Mouse (Mus musculus): ENCODE results near the gene Mob1a. TPM values are rescaled to one million over a fixed set of nuclear protein-coding genes. Genes with fewer than 3 reads are reported as not detected.
"Not testable (repeated sequence)": the region's sequence is repeated elsewhere in the genome, so short reads cannot be mapped to it uniquely, and the experiment has no call there.

Mob1a gene
- polyA plus RNA-seq, 1 experiment from 2014 or later, result 50.7 TPM

- Histone ChIP-seq H3K27me3 (ENCODE audit: insufficient read depth, poor library complexity, severe bottlenecking) (no peaks in the 10 kb centered on the region), H3K9me3 (no peaks in the 10 kb centered on the region), H3K36me3 (peaks cover 23% of the 10 kb centered on the region), H3K27ac (no peak overlapping the region), H3K4me1 (peaks cover 15% of the 10 kb centered on the region), H3K4me3 (peak overlapping the region; percentile 33)
- WGBS, result 26% methylated on average over 10 of the region's 10 CpGs
- DNase-seq (ENCODE audit: low spot score), result no peak
These were observed 9.8 kb upstream of the Mob1a start for GRCm38 (mm10) chr6:83316022-83316421.

DNA sequence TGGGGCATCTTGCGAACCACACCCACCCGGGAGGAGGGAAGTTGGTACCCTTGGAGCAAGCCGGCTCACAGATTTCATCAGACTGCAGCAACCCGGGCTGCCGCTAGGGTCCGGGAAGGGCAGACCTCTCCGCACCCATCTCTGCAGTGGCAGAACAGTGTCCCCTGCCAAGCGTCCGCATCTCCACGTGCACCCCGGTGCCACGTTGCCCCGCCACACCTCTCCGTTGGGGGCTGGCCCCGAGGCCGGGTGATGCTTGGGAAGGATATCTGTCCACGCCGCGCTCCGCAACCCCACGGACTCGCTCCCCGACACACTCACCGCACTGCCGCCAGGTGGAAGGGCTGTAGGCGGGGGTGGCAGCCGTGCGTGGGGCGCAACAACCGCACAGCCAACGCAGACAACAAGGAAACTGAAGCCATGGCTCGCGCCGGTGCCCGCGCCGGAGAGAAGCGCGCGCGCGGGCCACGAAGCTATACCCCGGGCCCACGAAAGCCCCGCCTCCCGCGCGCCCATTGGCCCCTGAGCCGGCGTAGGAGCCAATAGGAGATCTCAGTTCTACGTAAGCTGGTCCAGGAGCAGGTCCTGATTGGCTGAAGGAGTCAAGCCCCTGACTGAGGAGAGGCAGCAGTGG lies 8.6 kb upstream of the Mob1a start:
- Histone ChIP-seq H3K4me1 (peaks cover 12% of the 10 kb centered on the region), H3K9me3 (no peaks in the 10 kb centered on the region), H3K36me3 (peaks cover 11% of the 10 kb centered on the region), H3K4me3 (peak overlapping the region; percentile 84), H3K27ac (peak overlapping the region; percentile 93), H3K27me3 (ENCODE audit: insufficient read depth, poor library complexity, severe bottlenecking) (no peaks in the 10 kb centered on the region)
- WGBS, result under 1% methylated on average over 52 of the region's 52 CpGs
- peak; percentile 96 for DNase-seq (ENCODE audit: low spot score)

DNA sequence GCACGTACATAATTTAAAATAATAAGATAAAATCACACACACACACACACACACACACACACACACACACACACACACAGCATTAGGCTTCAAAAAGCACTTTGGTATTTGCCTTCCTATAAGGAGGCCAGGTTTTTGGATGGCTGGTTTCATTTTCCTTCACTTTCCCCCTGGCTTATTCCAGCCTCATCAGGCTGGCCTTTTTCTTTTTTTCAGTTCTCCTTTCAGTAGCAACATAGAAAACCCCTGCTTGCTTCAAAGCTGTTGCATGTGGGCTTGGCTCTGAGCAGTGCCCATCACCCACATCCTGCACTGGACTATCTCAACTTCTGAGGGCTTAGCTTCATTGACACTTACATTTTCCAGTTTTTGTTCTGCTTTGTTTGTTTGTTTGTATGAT lies 3.9 kb upstream of the Mob1a start:
- no peak overlapping the region for H3K27ac ChIP-seq
- DNase-seq (ENCODE audit: low spot score), result no peak

GRCm38 (mm10) chr6:83322794-83323193 lies 3.0 kb upstream of the Mob1a start:
- no peaks in the 10 kb centered on the region for H3K36me3 ChIP-seq
- 76% methylated on average over 2 of the region's 2 CpGs for WGBS

More for the DNA sequence above, 3.9 kb upstream of the Mob1a start:
- H3K4me3 ChIP-seq, result no peak overlapping the region
- H3K4me1 ChIP-seq, result peaks cover 8% of the 10 kb centered on the region
- WGBS, result 50% methylated on average over 1 of the region's 1 CpGs
- no peaks in the 10 kb centered on the region for H3K9me3 ChIP-seq
- no peaks in the 10 kb centered on the region for H3K36me3 ChIP-seq
- H3K27me3 ChIP-seq (ENCODE audit: insufficient read depth, poor library complexity, severe bottlenecking), result no peaks in the 10 kb centered on the region

GRCm38 (mm10) chr6:83323652-83324419 lies 2.0 kb upstream of the Mob1a start:
- WGBS, result 52% methylated on average over 8 of the region's 8 CpGs
- peaks cover 9% of the 10 kb centered on the region for H3K4me1 ChIP-seq

More at GRCm38 (mm10) chr6:83322794-83323193, 3.0 kb upstream of the Mob1a start:
- Histone ChIP-seq H3K9me3 (no peaks in the 10 kb centered on the region), H3K4me3 (no peak overlapping the region), H3K4me1 (peaks cover 9% of the 10 kb centered on the region), H3K27me3 (ENCODE audit: insufficient read depth, poor library complexity, severe bottlenecking) (no peaks in the 10 kb centered on the region), H3K27ac (no peak overlapping the region)
- DNase-seq (ENCODE audit: low spot score), result no peak

DNA sequence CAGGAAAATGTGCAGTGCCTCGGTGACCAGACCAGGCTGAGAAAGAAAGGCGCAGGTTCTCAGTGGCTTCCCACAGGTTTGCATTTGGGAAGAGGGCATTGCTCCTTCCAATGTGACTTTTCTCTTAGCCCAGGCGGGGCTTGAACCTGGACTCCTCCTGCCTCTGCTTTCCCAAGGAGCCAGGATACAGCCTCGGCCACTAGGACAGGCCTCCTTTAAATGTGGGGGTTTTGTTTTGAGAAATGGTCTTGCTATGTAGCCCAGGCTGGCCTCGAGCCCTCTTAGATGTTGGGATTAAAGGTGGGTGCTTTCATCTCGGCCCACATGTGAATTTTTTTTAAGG lies 549 bp downstream of the Mob1a start:
- Histone ChIP-seq H3K9me3 (no peaks in the 10 kb centered on the region), H3K27ac (peak overlapping the region; percentile 96), H3K27me3 (ENCODE audit: insufficient read depth, poor library complexity, severe bottlenecking) (no peaks in the 10 kb centered on the region), H3K36me3 (peaks cover 25% of the 10 kb centered on the region), H3K4me3 (peak overlapping the region; percentile 84), H3K4me1 (peaks cover 9% of the 10 kb centered on the region)
- WGBS, result 4% methylated on average over 6 of the region's 6 CpGs
- DNase-seq (ENCODE audit: low spot score), result no peak

More at GRCm38 (mm10) chr6:83323652-83324419, 2.0 kb upstream of the Mob1a start:
- H3K4me3 ChIP-seq, result no peak overlapping the region
- H3K36me3 ChIP-seq, result 0 out of 2 replicates have a peak, but pooled peaks cover under 1% of the 10 kb centered on the region
- DNase-seq (ENCODE audit: low spot score), result no peak
- H3K27ac ChIP-seq, result no peak overlapping the region
- no peaks in the 10 kb centered on the region for H3K27me3 ChIP-seq (ENCODE audit: insufficient read depth, poor library complexity, severe bottlenecking)
- no peaks in the 10 kb centered on the region for H3K9me3 ChIP-seq

DNA sequence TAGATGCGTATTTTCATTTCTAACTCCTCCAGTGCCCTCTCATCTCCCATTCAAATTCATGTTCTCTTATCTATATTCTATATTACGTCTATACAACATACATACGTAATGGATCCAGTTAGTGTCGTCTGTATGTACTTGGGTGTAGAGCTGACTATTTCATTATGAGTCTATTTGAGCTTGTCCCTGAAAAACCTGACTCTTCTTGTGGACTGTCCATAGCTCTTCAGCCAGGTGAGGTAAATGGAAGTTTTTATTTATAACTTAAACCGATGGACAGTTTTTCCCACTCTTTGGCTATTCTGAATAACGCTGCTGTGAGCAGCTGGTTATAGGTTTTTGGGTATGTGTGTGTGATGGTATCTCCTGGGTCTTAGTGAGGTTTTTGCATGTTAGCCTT lies 945 bp downstream of the Mob1a start:
- no peak for DNase-seq (ENCODE audit: low spot score)
- H3K4me1 ChIP-seq, result peaks cover 9% of the 10 kb centered on the region
- H3K4me3 ChIP-seq, result peak overlapping the region; percentile 84
- WGBS, result 67% methylated on average over 6 of the region's 6 CpGs
- no peaks in the 10 kb centered on the region for H3K9me3 ChIP-seq
- H3K27ac ChIP-seq, result peak overlapping the region; percentile 96
- peaks cover 29% of the 10 kb centered on the region for H3K36me3 ChIP-seq
- H3K27me3 ChIP-seq (ENCODE audit: insufficient read depth, poor library complexity, severe bottlenecking), result no peaks in the 10 kb centered on the region

DNA sequence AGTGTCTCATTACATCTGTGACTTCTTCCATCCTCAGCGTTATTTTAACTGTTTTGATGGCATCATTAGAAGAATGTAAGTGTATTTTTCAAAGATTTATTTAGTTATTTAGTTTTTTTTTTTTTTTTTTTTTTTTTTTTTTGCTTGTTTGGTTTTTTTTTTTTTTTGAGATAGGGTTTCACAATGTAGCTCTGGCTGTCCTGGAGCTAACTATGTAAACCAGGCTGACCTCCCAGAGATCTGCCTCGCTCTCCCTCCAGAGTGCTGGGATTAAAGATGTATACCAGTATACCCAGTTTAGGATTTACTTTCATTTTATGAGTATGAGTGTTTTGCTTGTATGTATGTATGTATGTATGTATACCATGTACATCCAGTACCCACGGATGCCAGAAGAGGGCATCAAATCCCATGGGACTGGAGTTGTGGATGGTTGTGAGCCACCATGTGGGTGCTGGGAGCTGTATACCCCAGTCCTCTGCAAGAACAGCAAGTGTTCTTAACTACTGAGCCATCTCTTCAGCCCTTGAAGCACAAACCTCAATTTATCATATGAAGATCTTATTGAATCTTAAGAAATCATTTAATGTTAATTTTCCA lies 1.9 kb downstream of the Mob1a start:
- 89% methylated on average over 3 of the region's 3 CpGs for WGBS
- H3K4me3 ChIP-seq, result no peak overlapping the region

GRCm38 (mm10) chr6:83341387-83341786 lies 15.6 kb downstream of the Mob1a start:
- Histone ChIP-seq H3K36me3 (peaks cover 73% of the 10 kb centered on the region), H3K27ac (no peak overlapping the region), H3K9me3 (no peaks in the 10 kb centered on the region), H3K27me3 (ENCODE audit: insufficient read depth, poor library complexity, severe bottlenecking) (no peaks in the 10 kb centered on the region), H3K4me3 (no peak overlapping the region), H3K4me1 (no peaks in the 10 kb centered on the region)
- DNase-seq (ENCODE audit: low spot score), result no peak
- whole genome bisulfite sequencing, result 83% methylated on average over 3 of the region's 3 CpGs

More for the DNA sequence above, 1.9 kb downstream of the Mob1a start:
- Histone ChIP-seq H3K36me3 (peaks cover 36% of the 10 kb centered on the region), H3K27me3 (ENCODE audit: insufficient read depth, poor library complexity, severe bottlenecking) (no peaks in the 10 kb centered on the region), H3K9me3 (no peaks in the 10 kb centered on the region), H3K4me1 (peaks cover 9% of the 10 kb centered on the region), H3K27ac (no peak overlapping the region)
- DNase-seq (ENCODE audit: low spot score), result no peak

GRCm38 (mm10) chr6:83342957-83343356 lies 17.1 kb downstream of the Mob1a start:
- DNase-seq (ENCODE audit: low spot score), result no peak
- H3K4me3 ChIP-seq, result no peak overlapping the region
- H3K4me1 ChIP-seq, result no peaks in the 10 kb centered on the region
- H3K27me3 ChIP-seq (ENCODE audit: insufficient read depth, poor library complexity, severe bottlenecking), result no peaks in the 10 kb centered on the region
- 95% methylated on average over 2 of the region's 2 CpGs for WGBS
- no peaks in the 10 kb centered on the region for H3K9me3 ChIP-seq
- no peak overlapping the region for H3K27ac ChIP-seq
- H3K36me3 ChIP-seq, result peaks cover 60% of the 10 kb centered on the region

DNA sequence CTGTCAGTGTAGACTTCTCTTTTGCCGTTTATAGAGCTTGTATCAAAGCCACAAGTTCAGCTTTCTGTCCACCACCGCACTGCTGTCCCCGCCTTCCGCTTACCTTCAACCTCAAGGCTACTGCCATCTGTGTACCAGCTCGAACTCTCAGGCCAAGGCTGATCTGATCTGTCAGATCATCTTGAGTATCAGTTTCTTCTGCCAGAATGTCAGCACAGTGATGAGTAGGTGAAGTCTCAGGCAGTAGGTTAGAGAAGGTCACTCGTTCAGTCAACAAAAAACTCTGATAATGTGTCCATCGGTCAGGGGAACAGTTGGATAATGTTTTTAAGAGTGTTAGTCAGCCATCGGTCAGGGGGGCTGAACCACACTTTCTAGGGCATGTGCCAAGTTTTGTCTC lies 19.5 kb downstream of the Mob1a start:
- Histone ChIP-seq H3K36me3 (peaks cover 37% of the 10 kb centered on the region), H3K4me1 (peaks cover 13% of the 10 kb centered on the region)
- DNase-seq (ENCODE audit: low spot score), result peak; percentile 46
- not testable (repeated sequence) for H3K9me3 ChIP-seq; H3K4me3 ChIP-seq; H3K27me3 ChIP-seq (ENCODE audit: insufficient read depth, poor library complexity, severe bottlenecking); H3K27ac ChIP-seq
- 90% methylated on average over 8 of the region's 8 CpGs for WGBS

DNA sequence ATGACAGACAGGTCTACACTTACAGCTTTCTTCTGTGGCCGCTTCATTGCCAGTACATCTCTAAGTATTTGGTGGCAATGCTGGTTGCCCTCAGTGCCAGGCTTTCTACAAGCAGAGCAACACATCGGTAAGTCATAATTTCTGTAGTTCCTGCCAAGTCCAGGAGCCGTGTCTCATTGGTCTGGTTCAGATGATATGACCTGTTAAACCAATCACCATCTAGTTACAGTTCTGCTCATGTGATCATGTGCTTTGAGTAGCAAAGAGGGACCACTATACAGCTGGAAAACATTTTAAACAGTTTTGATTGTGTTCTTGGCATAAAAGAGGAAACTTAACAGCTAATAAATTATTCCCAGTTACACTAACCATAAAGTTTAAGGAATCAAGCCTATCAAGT lies 22.1 kb downstream of the Mob1a start:
- peak; percentile 45 for DNase-seq (ENCODE audit: low spot score)
- Histone ChIP-seq H3K27ac (no peak overlapping the region), H3K36me3 (peaks cover 21% of the 10 kb centered on the region), H3K4me1 (peaks cover 22% of the 10 kb centered on the region), H3K27me3 (ENCODE audit: insufficient read depth, poor library complexity, severe bottlenecking) (no peaks in the 10 kb centered on the region), H3K4me3 (no peak overlapping the region), H3K9me3 (no peaks in the 10 kb centered on the region)
- 96% methylated on average over 3 of the region's 3 CpGs for WGBS

- 31% methylated on average over 6 of the region's 6 CpGs for WGBS
- H3K27me3 ChIP-seq (ENCODE audit: insufficient read depth, poor library complexity, severe bottlenecking), result no peaks in the 10 kb centered on the region
- peaks cover 22% of the 10 kb centered on the region for H3K4me1 ChIP-seq
- H3K36me3 ChIP-seq, result peaks cover 25% of the 10 kb centered on the region
- peak within 1 kb of the TSS; percentile 93 for H3K27ac ChIP-seq
- peak within 1 kb of the TSS; percentile 76 for H3K4me3 ChIP-seq
- no peak for DNase-seq (ENCODE audit: low spot score)
- H3K9me3 ChIP-seq, result no peaks in the 10 kb centered on the region
These were observed 23.1 kb downstream of the Mob1a start, which contains the start of gene Bola3 for GRCm38 (mm10) chr6:83348873-83349272. Gene Bola3, plus strand, starts transcription at chr6:83349147.
